Mouse (Mus musculus) layer of hippocampus, adult 2 months (tissue): ENCODE measurements around the gene Nat10. TPM values are rescaled to one million over a fixed set of nuclear protein-coding genes. Genes with fewer than 3 reads are reported as not detected.

Source experiments
- DNase-seq, 2 experiments: peaks; one replicate each; pipeline ENCODE4 v3.0.0; 2022; ENCODE audit warnings: low spot score in 2 of 2
- H3K27ac ChIP-seq: fragments of 200-600 bp; 2 replicates; pipeline ENCODE4 v1.8.1; 2022
- H3K4me3 ChIP-seq: fragments of 200-600 bp; 2 replicates; pipeline ENCODE4 v1.8.1; 2022; ENCODE audit warnings: mild to moderate bottlenecking
- CTCF ChIP-seq: fragments of 200-600 bp; conservative IDR thresholded peaks from 2 replicates; pipeline ENCODE4 v1.8.1; 2022; ENCODE audit warnings: antibody characterized with exemption, mild to moderate bottlenecking, moderate library complexity
- long read RNA-seq, 2 experiments: library from polyadenylated mRNA; stranded (forward); transcript quantifications; one replicate each; pipeline ENCODE4 v2.0.0; 2021; ENCODE audit warnings: borderline mapping rate in 2 of 2
- total RNA-seq, 2 experiments: library from RNA; stranded (reverse); gene quantifications; 2 replicates each; pipeline ENCODE4 v1.2.3; 2021

The Nat10 gene
- 10 to 100 TPM; 36.7 to 38.5 TPM for total RNA-seq
- long read RNA-seq, experiment 1, full-length matches to known transcripts = 6 of 10 reads
- long read RNA-seq, experiment 1, partial matches to known transcripts = 0 of 10 reads
- long read RNA-seq, experiment 1, other reads (novel, unspliced or antisense) = 4 of 10 reads
- long read RNA-seq, experiment 2, full-length matches to known transcripts = 16 of 25 reads
- long read RNA-seq, experiment 2, partial matches to known transcripts = 2 of 25 reads
- long read RNA-seq, experiment 2, other reads (novel, unspliced or antisense) = 7 of 25 reads

DNA sequence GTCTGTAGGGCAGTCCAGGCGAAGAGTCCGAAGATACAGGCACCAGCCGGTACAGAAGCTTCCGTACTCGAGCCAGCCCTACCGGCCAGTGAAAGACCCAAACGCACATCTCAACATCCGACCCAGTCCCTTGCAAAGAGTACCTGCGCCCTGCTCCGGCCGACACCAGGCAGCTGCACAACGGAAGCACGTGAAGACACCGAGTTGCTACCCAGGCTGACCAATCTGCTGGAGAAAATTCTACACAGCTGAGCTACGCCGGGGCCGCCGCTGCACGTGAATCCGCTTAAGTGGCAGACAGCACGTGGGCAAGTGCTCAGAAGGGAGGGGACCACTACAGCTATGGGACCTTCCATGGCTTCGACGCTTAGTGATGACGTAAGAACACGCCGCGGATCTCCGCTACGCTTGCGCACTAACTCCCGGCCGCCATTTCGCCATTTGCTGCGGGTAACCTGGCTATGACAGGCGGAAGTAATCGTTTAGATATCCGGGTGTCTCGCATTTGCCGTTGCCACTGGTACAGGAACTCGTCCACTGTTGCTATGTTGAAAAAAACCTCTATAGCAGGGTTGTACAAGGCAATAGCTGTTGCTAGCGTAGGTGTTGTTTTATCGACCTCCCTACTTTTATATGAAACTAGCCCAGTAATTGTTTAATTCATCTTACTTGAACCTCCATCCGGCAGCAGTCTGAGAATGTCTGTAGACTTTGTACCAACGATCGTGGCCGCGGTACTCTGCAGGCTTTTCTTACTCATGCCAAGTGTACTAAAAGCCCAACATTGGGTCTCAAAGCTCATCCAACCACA is at the start of gene Nat10:
Gene Nat10 (minus strand): TSS at position 365 of the 811 bp plus-strand sequence.
- Histone ChIP-seq H3K27ac (peak within 1 kb of the TSS; percentile 78), H3K4me3 (peak within 1 kb of the TSS; percentile 84)
- TF ChIP-seq CTCF = no peak; the same call in 1 of the 2 replicates
- DNase-seq = peak; percentile 99

DNA sequence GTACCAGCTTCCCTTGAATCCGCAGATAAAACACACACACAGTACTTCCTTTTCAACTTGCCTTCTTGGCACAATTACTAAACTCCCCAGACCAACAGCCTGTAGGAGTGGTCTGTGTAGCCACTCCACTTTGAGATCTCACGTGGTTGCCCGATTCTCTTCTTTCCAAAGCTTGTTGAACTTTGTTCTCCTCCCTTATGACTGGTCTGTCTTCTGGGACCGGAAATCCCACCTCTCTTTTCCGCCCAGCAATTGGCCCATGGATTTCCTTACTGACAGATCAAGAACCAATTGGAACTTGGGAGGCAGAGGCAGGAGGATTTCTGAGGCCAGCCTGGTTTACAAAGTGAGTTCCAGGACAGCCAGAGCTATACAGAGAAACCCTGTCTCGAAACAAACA is 49.3 kb upstream of the Nat10 start:
- no peak overlapping the region for H3K4me3 ChIP-seq
- no peak for TF ChIP-seq CTCF
- DNase-seq = no peak
- no peak overlapping the region for H3K27ac ChIP-seq

DNA sequence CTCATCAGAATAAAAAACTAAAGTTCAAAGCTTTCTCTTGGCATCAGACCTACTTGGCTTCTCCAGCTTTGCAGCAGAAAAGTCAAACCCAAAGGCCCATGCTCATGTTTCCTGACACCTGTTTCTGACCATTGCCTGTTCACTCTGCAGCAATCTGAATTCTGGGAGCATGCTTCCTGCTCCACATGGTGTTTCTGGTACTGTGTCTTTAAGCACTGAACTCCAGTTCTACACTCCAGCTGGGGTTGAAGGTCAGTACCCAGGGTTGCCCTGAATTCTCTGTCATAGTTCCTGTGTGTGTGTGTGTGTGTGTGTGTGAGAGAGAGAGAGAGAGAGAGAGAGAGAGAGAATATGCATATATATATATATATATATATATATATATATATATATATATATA is 47.4 kb upstream of the Nat10 start:
- Histone ChIP-seq H3K4me3 (no peak overlapping the region), H3K27ac (no peak overlapping the region)
- TF ChIP-seq CTCF = no peak
- DNase-seq = no peak

DNA sequence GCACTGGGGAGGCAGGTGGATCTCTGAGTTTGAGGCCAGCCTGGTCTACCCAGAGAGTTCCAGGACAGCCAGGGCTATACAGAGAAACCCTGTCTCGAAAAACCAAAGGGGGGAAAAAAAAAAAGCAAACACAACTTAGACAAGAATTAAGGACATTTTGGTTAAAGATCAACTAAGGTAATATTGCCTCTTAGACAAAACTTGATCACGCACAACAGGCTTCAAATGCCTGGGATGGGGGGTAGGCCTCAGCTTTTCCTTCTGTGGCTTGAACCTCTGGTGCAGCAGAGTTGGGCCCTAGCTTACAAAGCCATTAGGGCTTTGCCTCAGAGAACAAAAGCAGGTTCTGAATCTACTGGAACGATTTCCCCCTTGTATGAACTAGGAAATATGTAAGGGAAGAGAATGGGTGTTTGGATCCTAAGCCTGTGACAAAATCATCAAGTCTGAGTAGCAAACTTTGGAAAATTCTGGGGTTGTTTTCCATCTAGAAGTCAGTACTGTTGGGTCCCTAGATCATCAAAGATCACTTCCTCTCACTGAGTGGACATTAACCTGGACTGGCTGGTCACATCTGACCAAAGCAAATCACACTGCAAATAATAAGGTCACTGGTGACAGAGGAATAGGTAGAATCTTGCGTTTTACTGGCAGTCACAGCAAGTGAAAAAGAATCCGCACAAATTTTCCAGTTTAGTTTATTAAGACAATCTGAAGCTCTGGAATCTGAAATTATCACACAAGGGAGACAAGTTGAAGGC is 42.9 kb upstream of the Nat10 start:
- H3K27ac ChIP-seq = no peak overlapping the region
- DNase-seq = no peak
- no peak for TF ChIP-seq CTCF
- H3K4me3 ChIP-seq = no peak overlapping the region

DNA sequence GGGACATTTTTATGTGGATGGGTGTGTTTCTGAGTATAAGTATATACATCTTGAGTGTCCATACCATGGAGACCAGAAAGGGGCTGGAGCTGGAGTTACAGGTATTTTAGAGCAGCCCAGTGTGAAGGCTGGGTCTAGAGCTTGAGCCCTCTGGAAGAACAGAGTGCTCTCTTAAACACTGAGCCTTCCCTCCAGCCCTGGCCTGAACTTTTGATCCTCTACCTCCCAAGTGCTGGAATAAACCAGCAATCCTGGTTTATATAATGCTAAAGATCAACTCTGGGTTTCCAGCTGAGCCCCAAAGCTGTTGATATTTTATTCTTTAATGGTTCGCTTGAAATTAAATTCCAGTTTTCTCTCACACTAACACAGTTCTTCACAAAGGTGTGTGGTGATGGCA is 41.4 kb upstream of the Nat10 start:
- no peak for DNase-seq
- no peak overlapping the region for H3K4me3 ChIP-seq
- no peak for TF ChIP-seq CTCF
- no peak overlapping the region for H3K27ac ChIP-seq

DNA sequence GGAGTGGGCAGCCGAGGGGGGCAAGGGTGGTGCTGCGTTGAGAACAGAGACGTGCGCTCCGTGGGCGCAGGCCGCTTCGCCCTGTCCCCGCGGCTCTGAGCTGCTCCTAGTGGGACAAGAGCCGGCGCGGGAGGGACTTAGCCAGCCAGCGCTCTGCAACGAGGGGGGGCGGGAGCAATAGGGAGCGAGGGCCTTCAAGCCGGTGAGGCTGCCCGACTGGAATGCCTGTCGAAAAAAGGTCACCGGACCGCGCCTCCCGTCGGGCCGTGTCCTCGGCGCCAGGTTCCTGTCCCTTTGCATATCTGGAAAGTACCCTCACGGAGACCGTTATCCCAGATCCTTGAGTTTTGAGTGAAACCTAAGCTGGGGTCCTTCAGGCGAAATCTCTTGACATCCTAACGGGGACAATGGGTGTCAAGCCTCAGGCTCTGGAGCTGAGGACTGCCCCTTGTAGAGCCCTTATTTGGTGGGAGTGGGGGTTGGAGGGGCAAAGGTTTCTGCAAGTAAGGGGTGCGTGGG is 36.5 kb upstream of the Nat10 start, which contains the start of gene Caprin1:
Gene Caprin1 (minus strand): TSS at position 159 of the 519 bp plus-strand sequence.
- Histone ChIP-seq H3K27ac (peak within 1 kb of the TSS; percentile 100), H3K4me3 (peak within 1 kb of the TSS; percentile 96)
- DNase-seq = peak; percentile 88 to 91
- no peak for TF ChIP-seq CTCF

DNA sequence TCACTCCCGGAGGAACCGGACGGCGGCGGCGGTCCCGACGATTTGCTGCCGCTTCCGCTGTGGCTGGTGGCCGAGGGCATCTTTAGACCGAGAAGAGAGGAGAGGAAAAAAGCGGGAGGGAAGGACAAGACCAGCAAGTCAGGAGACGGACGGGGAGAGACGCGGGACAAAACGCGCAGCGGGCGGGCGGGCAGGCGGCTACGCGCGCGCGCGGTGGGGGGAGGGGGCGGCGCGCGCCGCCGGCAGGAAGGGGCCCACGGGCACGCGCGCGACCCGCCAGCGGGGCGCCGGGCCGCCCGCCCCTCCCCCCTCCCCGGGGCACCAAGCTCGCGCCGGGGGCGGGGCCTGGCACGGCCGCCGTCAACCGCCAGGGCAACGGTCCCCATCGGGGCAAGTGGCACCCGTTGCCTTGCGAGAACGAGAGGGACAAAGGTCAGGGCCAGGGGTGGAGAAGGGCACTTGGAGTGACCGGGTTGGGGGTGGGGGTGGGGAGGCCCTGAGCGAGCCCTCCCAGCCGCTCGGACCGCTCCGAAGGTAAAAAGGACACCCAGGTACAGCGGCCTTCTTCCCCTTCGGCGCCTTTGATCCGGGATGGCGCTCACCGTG is 35.9 kb upstream of the Nat10 start:
- peak; percentile 39 for TF ChIP-seq CTCF
- H3K4me3 ChIP-seq = peak overlapping the region; percentile 96
- H3K27ac ChIP-seq = peak overlapping the region; percentile 100
- peak; percentile 65 to 74 for DNase-seq

DNA sequence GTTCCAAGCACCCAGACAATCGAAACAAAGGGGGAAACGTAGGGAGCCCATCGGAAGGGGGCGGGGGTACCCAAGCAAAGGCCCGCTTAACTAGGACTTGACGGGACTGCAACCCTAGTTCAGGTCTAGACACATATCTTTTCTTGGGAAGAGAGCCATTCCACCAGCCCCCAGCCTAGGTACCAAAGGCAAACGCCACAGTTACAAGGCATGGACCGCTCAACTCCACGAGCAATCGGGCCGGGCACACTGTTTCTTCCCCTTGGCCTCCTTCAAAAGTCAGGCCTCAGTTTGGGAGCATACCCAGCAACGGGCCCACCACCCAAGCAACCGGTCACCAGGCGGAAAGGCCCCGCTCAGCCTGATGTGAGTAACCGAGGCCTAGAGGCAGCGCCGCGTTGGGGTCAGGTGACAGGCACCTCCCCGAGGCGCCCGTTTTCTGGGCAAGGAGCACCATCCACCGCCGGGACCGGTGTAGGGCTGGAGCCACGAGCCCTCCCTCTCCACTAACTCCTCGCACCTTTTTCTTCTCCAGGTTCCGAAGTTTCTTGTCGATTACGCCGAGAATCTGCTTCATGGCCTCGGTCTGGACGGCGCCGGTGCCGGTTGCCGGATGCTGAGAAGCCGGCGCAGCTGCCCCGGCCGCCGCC is 35.3 kb upstream of the Nat10 start:
- Histone ChIP-seq H3K4me3 (peak overlapping the region; percentile 96), H3K27ac (peak overlapping the region; percentile 100)
- TF ChIP-seq CTCF = no peak
- peak; percentile 13 to 47 for DNase-seq

DNA sequence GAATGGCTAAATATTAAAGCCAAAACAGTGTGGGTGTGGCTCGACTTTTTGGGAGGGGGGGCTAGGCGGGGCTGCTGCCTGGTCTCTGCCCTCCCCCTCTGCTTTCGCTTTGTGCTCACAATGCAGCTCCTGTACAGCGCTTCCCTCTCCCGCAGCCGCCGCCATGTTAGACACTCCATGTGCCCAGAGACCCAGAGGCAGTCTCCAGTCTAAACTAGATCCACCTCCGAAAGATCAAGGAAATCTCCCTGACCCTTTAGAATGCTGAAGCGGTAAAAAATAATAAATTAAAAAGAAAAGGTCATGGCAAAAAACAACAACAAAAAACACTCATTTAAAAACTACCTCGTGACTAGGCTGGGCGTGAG is 34.8 kb upstream of the Nat10 start:
- peak overlapping the region; percentile 100 for H3K27ac ChIP-seq
- peak overlapping the region; percentile 96 for H3K4me3 ChIP-seq
- no peak for TF ChIP-seq CTCF
- DNase-seq = peak; percentile 51 to 64

DNA sequence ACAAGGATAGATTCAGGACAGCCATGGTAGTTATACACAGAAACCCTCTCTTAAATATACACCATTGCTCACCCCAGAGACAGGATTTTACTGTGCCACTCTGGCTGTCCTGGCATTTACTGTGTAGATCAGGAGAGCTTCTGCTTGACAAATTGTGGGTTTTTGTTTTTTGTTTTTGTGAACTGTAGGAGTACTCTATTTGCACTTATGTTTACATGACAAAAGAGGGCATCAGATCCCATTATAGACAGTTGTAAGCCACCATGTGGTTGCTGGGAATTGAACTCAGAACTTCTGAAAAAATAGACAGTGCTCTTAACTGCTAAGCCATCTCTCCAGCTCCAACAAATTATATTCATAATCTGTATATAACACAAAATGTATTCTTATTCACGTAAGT is 30.9 kb upstream of the Nat10 start:
- no peak for DNase-seq
- TF ChIP-seq CTCF = no peak
- no peak overlapping the region for H3K4me3 ChIP-seq
- no peak overlapping the region for H3K27ac ChIP-seq

DNA sequence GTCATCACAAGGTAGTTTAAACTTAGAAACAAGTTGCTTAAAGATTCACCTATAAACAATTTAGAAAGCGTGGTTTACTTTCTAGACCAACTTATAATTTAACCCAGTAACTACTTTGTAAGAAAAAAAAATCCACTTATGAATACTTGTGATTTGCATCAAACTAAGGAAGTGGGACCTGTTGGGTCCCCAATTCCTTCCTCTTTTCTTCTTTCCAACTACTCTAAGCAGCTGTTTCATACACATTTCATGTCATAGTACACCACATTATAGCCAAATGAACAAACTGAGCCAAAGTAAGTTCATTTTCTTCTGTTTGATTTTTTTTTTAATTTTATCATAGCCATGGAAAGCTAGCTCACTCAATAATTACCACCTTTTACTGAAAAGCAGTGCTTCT is 24.7 kb upstream of the Nat10 start:
- TF ChIP-seq CTCF = no peak
- no peak overlapping the region for H3K27ac ChIP-seq
- H3K4me3 ChIP-seq = no peak overlapping the region
- no peak for DNase-seq

DNA sequence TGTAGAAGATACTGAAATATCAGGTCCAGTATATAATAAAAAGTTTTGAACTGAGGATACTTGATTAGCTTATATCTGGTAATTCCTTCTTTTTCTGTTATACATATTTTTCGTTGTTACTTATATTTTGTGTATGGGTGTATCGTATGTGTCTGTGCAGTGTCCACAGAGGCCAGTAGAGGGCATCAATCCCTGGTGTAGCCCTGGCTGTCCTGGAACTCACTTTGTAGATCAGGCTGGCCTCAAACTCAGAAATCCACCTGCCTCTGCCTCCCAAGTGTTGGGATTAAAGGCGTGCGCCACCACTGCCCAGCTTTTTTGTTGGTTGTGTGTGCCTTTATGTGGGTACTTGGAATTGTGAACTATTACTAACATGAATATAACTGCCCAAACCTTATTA is 23.6 kb upstream of the Nat10 start:
- H3K4me3 ChIP-seq = no peak overlapping the region
- DNase-seq = no peak
- peak; percentile 70 for TF ChIP-seq CTCF
- H3K27ac ChIP-seq = no peak overlapping the region
